Mouse (Mus musculus) left cerebral cortex, adult 2 months (tissue): Measurements from ENCODE around the gene Adarb1. TPM values are rescaled to one million over a fixed set of nuclear protein-coding genes. Genes with fewer than 3 reads are reported as not detected.
A peak's percentile ranks its signal among the peaks of the same experiment; 100 is the strongest.

Experiments used
- DNase-seq, 2 experiments: peaks; one replicate each; pipeline ENCODE4 v3.0.0; 2021 to 2022; ENCODE audit warnings: low spot score in 2 of 2, mixed read lengths in 1 of 2; ENCODE audit errors: extremely low spot score in 1 of 2
- H3K27ac ChIP-seq: fragments of 200-600 bp; 2 replicates; pipeline ENCODE4 v1.8.1; 2022
- H3K4me3 ChIP-seq: fragments of 200-600 bp; 2 replicates; pipeline ENCODE4 v1.8.1; 2022
- CTCF ChIP-seq: fragments of 200-600 bp; IDR thresholded peaks from 2 replicates; pipeline ENCODE4 v1.8.1; 2022; ENCODE audit warnings: antibody characterized with exemption, mild to moderate bottlenecking, moderate library complexity
- intact Hi-C: fragments of 180-260 bp; cut with DNase I; formaldehyde crosslinking; loops from one replicate; pipeline ENCODE4 v1.15.1; 2025
- total RNA-seq, 2 experiments: library from RNA; stranded (reverse); gene quantifications; 2 replicates each; pipeline ENCODE4 v1.2.3; 2021

The Adarb1 gene
- total RNA-seq, 2 experiments from 2014 or later: 139 to 152 TPM

DNA sequence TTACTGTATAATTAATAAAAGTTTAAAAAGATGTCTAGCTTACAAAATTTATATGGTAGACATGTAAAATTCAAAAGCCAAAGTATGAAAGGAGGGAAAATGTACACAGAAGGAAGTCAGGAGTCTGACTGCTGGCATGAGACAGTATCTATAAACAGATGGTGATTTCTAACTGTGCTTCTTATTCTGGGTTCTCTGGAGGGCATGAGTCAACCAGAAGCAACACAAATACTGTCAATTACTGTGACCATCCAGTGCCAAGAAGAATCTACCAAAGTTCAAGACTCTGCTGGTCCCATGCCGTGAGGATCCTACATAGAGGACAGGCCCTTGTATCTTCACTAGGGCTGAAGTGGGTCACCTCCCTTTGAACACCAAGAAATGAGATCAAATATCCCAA, 43.1 kb downstream of the Adarb1 start:
- no peak for DNase-seq
- intact Hi-C loops: no loop called here
- Histone ChIP-seq H3K27ac (no peak overlapping the region), H3K4me3 (no peak overlapping the region)
- no peak for TF ChIP-seq CTCF

DNA sequence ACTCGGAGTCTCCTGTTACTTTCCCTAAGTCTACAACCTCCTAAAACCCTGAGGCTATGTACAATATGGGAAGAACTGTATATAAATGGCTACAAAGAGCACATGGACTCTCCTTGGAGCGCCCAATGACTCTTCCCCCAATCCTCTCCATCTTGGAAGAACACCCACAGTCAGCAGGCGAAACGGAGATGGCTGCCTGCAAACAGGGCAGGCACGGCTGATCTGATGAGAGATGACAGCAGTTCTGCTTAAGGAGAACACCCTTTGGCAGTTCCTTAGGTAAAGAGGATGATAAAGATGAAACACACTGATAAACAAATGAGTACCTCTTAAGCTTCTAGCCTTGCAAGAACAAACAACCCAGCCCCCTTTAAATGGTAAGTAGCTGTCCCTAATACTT, 43.7 kb downstream of the Adarb1 start:
- Histone ChIP-seq H3K27ac (no peak overlapping the region), H3K4me3 (no peak overlapping the region)
- intact Hi-C loops: no loop called here
- no peak for TF ChIP-seq CTCF
- no peak for DNase-seq

- TF ChIP-seq CTCF: no peak
- no peak overlapping the region for H3K4me3 ChIP-seq
- intact Hi-C loops: no loop called here
- no peak for DNase-seq
- no peak overlapping the region; the same call in 1 of the 2 replicates for H3K27ac ChIP-seq
These were observed 47.9 kb downstream of the Adarb1 start for GRCm38 (mm10) chr10:77370129-77370528.

GRCm38 (mm10) chr10:77367973-77368372, 50.1 kb downstream of the Adarb1 start:
- Histone ChIP-seq H3K27ac (no peak overlapping the region), H3K4me3 (no peak overlapping the region)
- no peak for TF ChIP-seq CTCF
- intact Hi-C loops: loop anchor here (5.0 kb wide), 1 partner anchor 49 kb away; the partner anchor contains the start of gene Adarb1
- peak in 1 of 2 experiments; percentile 10 for DNase-seq

GRCm38 (mm10) chr10:77366959-77367358, 51.1 kb downstream of the Adarb1 start:
- H3K4me3 ChIP-seq: no peak overlapping the region
- intact Hi-C loops: loop anchor here (5.0 kb wide), 1 partner anchor 50 kb away; the partner anchor contains the start of gene Adarb1
- TF ChIP-seq CTCF: no peak
- DNase-seq: peak in 1 of 2 experiments; percentile 5
- H3K27ac ChIP-seq: no peak overlapping the region

GRCm38 (mm10) chr10:77365212-77365611, 52.9 kb downstream of the Adarb1 start:
- TF ChIP-seq CTCF: no peak
- Histone ChIP-seq H3K27ac (no peak overlapping the region), H3K4me3 (no peak overlapping the region)
- intact Hi-C loops: loop anchor here (5.0 kb wide), 1 partner anchor 52 kb away; the partner anchor contains the start of gene Adarb1
- peak in 1 of 2 experiments; percentile 22 for DNase-seq

DNA sequence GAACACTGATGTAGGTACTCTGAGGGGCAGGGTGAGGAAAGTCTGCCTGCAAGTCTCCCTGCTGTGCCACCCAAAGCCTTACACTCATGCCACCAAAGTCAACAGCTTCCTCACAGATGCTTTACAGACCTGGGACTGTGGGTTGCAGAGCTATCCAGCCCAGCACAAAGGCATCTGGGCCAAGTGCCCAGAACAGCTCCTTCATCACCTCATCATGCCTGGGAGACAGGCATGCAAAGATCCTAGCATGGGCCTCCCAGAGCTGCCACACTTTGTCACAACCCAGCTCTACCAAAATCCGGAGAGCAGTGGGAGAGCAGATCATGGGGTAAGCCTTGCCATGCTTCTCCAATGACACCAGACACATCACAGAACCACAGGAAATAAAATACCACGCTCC, 57.6 kb downstream of the Adarb1 start:
- H3K4me3 ChIP-seq: no peak overlapping the region
- intact Hi-C loops: no loop called here
- no peak for TF ChIP-seq CTCF
- DNase-seq: no peak
- no peak overlapping the region for H3K27ac ChIP-seq

GRCm38 (mm10) chr10:77357957-77358356, 60.1 kb downstream of the Adarb1 start:
- DNase-seq: no peak
- Histone ChIP-seq H3K4me3 (no peak overlapping the region), H3K27ac (no peak overlapping the region)
- intact Hi-C loops: loop anchor here (10.0 kb wide), 1 partner anchor 233 kb away; no protein-coding TSS in a partner anchor
- peak; percentile 19 for TF ChIP-seq CTCF

GRCm38 (mm10) chr10:77353031-77353745, 64.9 kb downstream of the Adarb1 start:
- H3K27ac ChIP-seq: no peak overlapping the region
- peak; percentile 95 for TF ChIP-seq CTCF
- no peak overlapping the region for H3K4me3 ChIP-seq
- intact Hi-C loops: loop anchor here (1.0 to 10.0 kb wide), 3 partner anchors 70 to 228 kb away; no protein-coding TSS in a partner anchor
- DNase-seq: peak; percentile 79 to 84

GRCm38 (mm10) chr10:77342842-77343241, 75.2 kb downstream of the Adarb1 start:
- peak in 1 of 2 experiments; percentile 53 for DNase-seq
- H3K27ac ChIP-seq: no peak overlapping the region
- intact Hi-C loops: no loop called here
- no peak overlapping the region for H3K4me3 ChIP-seq
- TF ChIP-seq CTCF: no peak

GRCm38 (mm10) chr10:77341711-77342110, 76.4 kb downstream of the Adarb1 start:
- intact Hi-C loops: loop anchor here (1.0 to 2.0 kb wide), 2 partner anchors 26 to 51 kb away; no protein-coding TSS in a partner anchor
- Histone ChIP-seq H3K27ac (peak overlapping the region; percentile 8; the same call in 1 of the 2 replicates), H3K4me3 (no peak overlapping the region)
- no peak for TF ChIP-seq CTCF
- DNase-seq: peak in 1 of 2 experiments; percentile 25

DNA sequence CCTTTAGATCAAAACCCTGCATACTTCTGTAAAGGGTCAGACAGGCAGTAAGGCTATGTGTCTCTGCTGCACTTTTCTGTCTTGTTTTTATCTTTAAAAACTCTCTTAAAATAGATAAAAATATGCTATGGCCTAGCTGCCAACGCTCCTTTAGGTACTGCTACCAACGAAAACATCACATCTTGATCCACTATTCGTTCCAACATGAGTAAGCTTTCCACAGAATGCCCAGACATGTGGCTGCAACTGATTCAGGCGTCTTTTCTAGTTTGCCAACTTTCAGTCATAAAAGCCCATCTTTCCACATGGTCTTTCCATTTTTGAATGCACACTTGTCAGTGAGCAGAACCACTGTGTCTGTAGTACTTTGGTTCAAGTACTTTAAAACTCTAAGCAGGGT, 77.0 kb downstream of the Adarb1 start:
- DNase-seq: no peak
- intact Hi-C loops: loop anchor here (1.0 to 2.0 kb wide), 2 partner anchors 26 to 50 kb away; no protein-coding TSS in a partner anchor
- no peak for TF ChIP-seq CTCF
- Histone ChIP-seq H3K4me3 (no peak overlapping the region), H3K27ac (no peak overlapping the region)
